Mouse (Mus musculus) heart, adult 2 months (tissue): ENCODE data around the gene Phldb2.

Experiments used
- CTCF ChIP-seq: fragments of 200-600 bp; IDR thresholded peaks from 2 replicates; pipeline ENCODE4 v1.8.1; 2022; ENCODE audit warnings: antibody characterized with exemption, mild to moderate bottlenecking, moderate library complexity
- EP300 ChIP-seq: fragments of 200-500 bp; IDR thresholded peaks from 2 replicates; pipeline ENCODE4 v1.6.1; 2011; ENCODE audit warnings: low read depth, low read length, control low read depth; ENCODE audit not compliant: insufficient read depth

GRCm38 (mm10) chr16:45898459-45898858 lies 54.9 kb downstream of the Phldb2 start:
- TF ChIP-seq EP300 = no peak
- no peak for TF ChIP-seq CTCF
